In genomic region chr12:72709981-72710380, GRCm38 (mm10) we compare ENCODE assay signal across 22 mouse cellular contexts. TPM values are rescaled to one million over a fixed set of nuclear protein-coding genes. Genes with fewer than 3 reads are reported as not detected.
DNase-seq lines count a peak whose midpoint lies in the region; ATAC-seq and TF ChIP-seq lines count a peak whose summit lies in the region.
"Had no signal": no experiment of that assay in that cellular context is flagged by ENCODE, and none has a peak within 500 bp of the region (broad histone marks: within the 10 kb centered on the region; RNA-seq: fewer than 3 reads in every experiment).

No protein-coding gene starts in this region.

- no peaks in the 10 kb centered on the region for H3K4me1 ChIP-seq in forebrain, embryonic 14.5 days (ENCODE audit: control insufficient read depth, insufficient read depth, low read length)
- H3K4me1 ChIP-seq in forebrain, embryonic 10.5 days = no peaks in the 10 kb centered on the region
- H3K4me1 ChIP-seq: embryonic facial prominence, embryonic 12.5 days; embryonic facial prominence, embryonic 15.5 days; forebrain, embryonic 13.5 days; hindbrain, embryonic 12.5 days; hindbrain, embryonic 15.5 days had no signal

- DNase-seq in forebrain, embryonic 14.5 days (ENCODE audit: low spot score) = peak; percentile 55
- no peak for DNase-seq in forebrain, embryonic 10.5 days (ENCODE audit: extremely low spot score, low spot score)
- peak; percentile 13 to 49 for DNase-seq in layer of hippocampus, adult 2 months (ENCODE audit: low spot score in 2 of 2)
- no peak for DNase-seq in layer of hippocampus, postnatal 36 days
- DNase-seq in brain, adult 2 months (ENCODE audit: low read depth, low spot score) = peak; percentile 27
- DNase-seq in layer of hippocampus, adult 9-11 months = peak; percentile 28
- no peak for DNase-seq in heart, adult 8-10 months (ENCODE audit: low spot score)
- DNase-seq in adrenal gland, postnatal 14 days = no peak
- DNase-seq: adrenal gland, postnatal 10 days; cerebellum, adult 18-20 months; cerebellum, adult 9-10 months; cerebellum, postnatal 14 days; gastrocnemius, postnatal 10 days; gastrocnemius, postnatal 36 days; heart, adult 2 months had no signal

- 0 out of 2 replicates have a peak, but pooled peaks cover 3% of the 10 kb centered on the region for H3K9me3 ChIP-seq in forebrain, embryonic 14.5 days (replicated peaks; ENCODE audit: control insufficient read depth, low read length)
- H3K9me3 ChIP-seq in forebrain, embryonic 10.5 days = no peaks in the 10 kb centered on the region
- H3K9me3 ChIP-seq: embryonic facial prominence, embryonic 12.5 days; embryonic facial prominence, embryonic 15.5 days; forebrain, embryonic 13.5 days; hindbrain, embryonic 15.5 days had no signal

- no peak for TF ChIP-seq CTCF in layer of hippocampus, adult 2 months (conservative IDR thresholded peaks at IDR 0.05)

- H3K4me2 ChIP-seq in forebrain, embryonic 14.5 days (ENCODE audit: low read length) = no peak overlapping the region
- H3K4me2 ChIP-seq: embryonic facial prominence, embryonic 12.5 days; embryonic facial prominence, embryonic 15.5 days; forebrain, embryonic 13.5 days; heart, embryonic 11.5 days; hindbrain, embryonic 12.5 days; hindbrain, embryonic 15.5 days had no signal

- no peaks in the 10 kb centered on the region for H3K36me3 ChIP-seq in forebrain, embryonic 14.5 days (ENCODE audit: control insufficient read depth, insufficient read depth, low read length)
- H3K36me3 ChIP-seq in forebrain, embryonic 10.5 days (replicated peaks) = no peaks in the 10 kb centered on the region
- H3K36me3 ChIP-seq: embryonic facial prominence, embryonic 12.5 days; embryonic facial prominence, embryonic 15.5 days; hindbrain, embryonic 12.5 days; hindbrain, embryonic 15.5 days had no signal

- H3K4me3 ChIP-seq in forebrain, embryonic 14.5 days (ENCODE audit: low read depth, low read length) = no peak overlapping the region
- H3K4me3 ChIP-seq in forebrain, embryonic 10.5 days = no peak overlapping the region
- no peak overlapping the region for H3K4me3 ChIP-seq in layer of hippocampus, adult 2 months
- H3K4me3 ChIP-seq: embryonic facial prominence, embryonic 12.5 days; embryonic facial prominence, embryonic 15.5 days; forebrain, embryonic 13.5 days; heart, adult 2 months; hindbrain, embryonic 12.5 days; hindbrain, embryonic 15.5 days had no signal

- no peak overlapping the region for H3K9ac ChIP-seq in forebrain, embryonic 14.5 days (ENCODE audit: low read length)
- H3K9ac ChIP-seq: embryonic facial prominence, embryonic 12.5 days; embryonic facial prominence, embryonic 15.5 days; forebrain, embryonic 13.5 days; hindbrain, embryonic 12.5 days; hindbrain, embryonic 15.5 days had no signal

- no peaks in the 10 kb centered on the region for H3K27me3 ChIP-seq in forebrain, embryonic 14.5 days (replicated peaks; ENCODE audit: control insufficient read depth, insufficient read depth, low read length)
- H3K27me3 ChIP-seq in forebrain, embryonic 10.5 days (ENCODE audit: poor library complexity, severe bottlenecking) = no peaks in the 10 kb centered on the region
- H3K27me3 ChIP-seq: embryonic facial prominence, embryonic 12.5 days; embryonic facial prominence, embryonic 15.5 days; forebrain, embryonic 13.5 days; hindbrain, embryonic 12.5 days; hindbrain, embryonic 15.5 days had no signal

- no peak overlapping the region for H3K27ac ChIP-seq in forebrain, embryonic 14.5 days (ENCODE audit: low read depth, low read length)
- H3K27ac ChIP-seq in forebrain, embryonic 10.5 days = no peak overlapping the region
- no peak overlapping the region for H3K27ac ChIP-seq in layer of hippocampus, adult 2 months
- H3K27ac ChIP-seq: embryonic facial prominence, embryonic 12.5 days; embryonic facial prominence, embryonic 15.5 days; forebrain, embryonic 13.5 days; heart, adult 2 months; hindbrain, embryonic 12.5 days; hindbrain, embryonic 15.5 days had no signal

- 0 out of 2 replicates have a peak, but pooled peaks have one; percentile 34 for ATAC-seq in forebrain, embryonic 14.5 days
- ATAC-seq: activated CD4-positive, CD25-positive, alpha-beta regulatory T cell, adult 4 months; forebrain, embryonic 13.5 days had no signal

- 74% methylated on average over 3 of the region's 3 CpGs for WGBS in forebrain, embryonic 14.5 days
- WGBS in forebrain, embryonic 10.5 days = 95% methylated on average over 3 of the region's 3 CpGs

RNA-seq across cellular contexts. Expression of gene Dhrs7, which starts 45.3 kb away (rescaled TPM):
- 10.2 and 10.9 TPM in 2 replicates for polyA plus RNA-seq in forebrain, embryonic 14.5 days (2014; fragmentation: Nextera tagmentation; extraction: Ambion mirVana)
- 6.3 and 6.6 TPM in 2 replicates for polyA plus RNA-seq in forebrain, embryonic 10.5 days (2016; fragmentation: Nextera tagmentation; extraction: Ambion mirVana)
- total RNA-seq in layer of hippocampus, adult 2 months (2021) = 10 to 100 TPM; 43.7 to 48.1 TPM
- 10 to 100 TPM; 43.9 to 45.3 TPM for total RNA-seq in layer of hippocampus, postnatal 36 days (2021)
- total RNA-seq in heart, adult 8-10 months (2022) = 10 to 100 TPM; 60.9 to 71.2 (median 69.3) TPM
- 159 and 182 TPM in 2 replicates for total RNA-seq in adrenal gland, postnatal 14 days (2021)

RNA-seq across cellular contexts. Expression of gene Ppm1a, which starts 47.3 kb away (rescaled TPM):
- 45.8 and 53.0 TPM in 2 replicates for polyA plus RNA-seq in forebrain, embryonic 14.5 days (2014; fragmentation: Nextera tagmentation; extraction: Ambion mirVana)
- 32.8 and 39.6 TPM in 2 replicates for polyA plus RNA-seq in forebrain, embryonic 10.5 days (2016; fragmentation: Nextera tagmentation; extraction: Ambion mirVana)
- total RNA-seq in layer of hippocampus, adult 2 months (2021) = 100 to 1,000 TPM; 244 to 254 TPM
- 100 to 1,000 TPM; 236 to 240 TPM for total RNA-seq in layer of hippocampus, postnatal 36 days (2021)
- total RNA-seq in heart, adult 8-10 months (2022) = 100 to 1,000 TPM; 237 to 283 (median 258) TPM
- 244 and 247 TPM in 2 replicates for total RNA-seq in adrenal gland, postnatal 14 days (2021)

Comparison
In these comparisons a context has a peak if more than half of its experiments do, and no peak if none do; other contexts are left out.
1. DNase-seq: peak in forebrain, embryonic 14.5 days (single experiment), layer of hippocampus, adult 2 months (2 of 2), brain, adult 2 months (single experiment) and layer of hippocampus, adult 9-11 months (single experiment); none in forebrain, embryonic 10.5 days (single experiment), layer of hippocampus, postnatal 36 days (0 of 2), heart, adult 8-10 months (single experiment) and adrenal gland, postnatal 14 days (single experiment).